Comparison of ENCODE assay signal across 8 mouse cellular contexts in the genomic region with DNA sequence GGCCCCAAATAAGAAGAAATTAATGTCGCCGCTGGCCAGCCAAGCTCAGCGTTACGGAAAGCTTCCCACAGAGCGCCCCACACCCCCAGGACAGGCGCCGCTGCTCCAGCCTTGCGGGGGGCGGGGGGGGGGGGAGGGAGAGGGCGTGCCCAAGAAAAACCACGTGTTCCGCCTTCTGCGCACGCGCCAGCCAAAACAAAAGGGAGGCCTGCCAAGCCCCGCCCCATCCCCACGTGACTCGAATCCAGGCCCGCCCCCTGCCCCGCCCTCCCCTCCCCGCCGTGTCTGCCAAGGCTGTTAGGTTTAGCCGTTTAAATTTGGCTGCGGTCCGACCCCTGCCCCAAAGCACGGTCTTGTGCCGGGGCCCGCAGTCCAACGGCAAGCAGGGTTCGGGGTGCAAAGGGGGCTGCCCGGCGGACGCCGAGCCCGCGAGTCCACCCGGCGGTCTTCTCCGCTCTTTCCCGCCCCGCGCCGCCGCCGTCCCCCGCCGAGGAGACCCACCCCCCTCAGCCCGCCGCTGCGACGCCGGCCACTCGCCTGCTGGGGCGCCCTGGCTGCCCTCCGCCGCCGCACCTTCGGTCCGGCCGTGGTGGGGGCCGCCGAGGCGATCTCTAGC. TPM values are rescaled to one million over a fixed set of nuclear protein-coding genes. Genes with fewer than 3 reads are reported as not detected.
DNase-seq lines count a peak whose midpoint lies in the region; ATAC-seq and TF ChIP-seq lines count a peak whose summit lies in the region.

No protein-coding gene starts in this region.

- H3K79me2 ChIP-seq in macrophage (ENCODE audit: inconsistent target): peaks cover 39% of the 10 kb centered on the region

- H3K9me3 ChIP-seq in hindbrain, postnatal 0 days (ENCODE audit: low read length): no peaks in the 10 kb centered on the region

- peaks cover 3% of the 10 kb centered on the region; the same call in 1 of the 2 replicates for H3K4me1 ChIP-seq in hindbrain, postnatal 0 days (ENCODE audit: insufficient read depth, low read length)

- peak overlapping the region; percentile 94 for H3K9ac ChIP-seq in hindbrain, postnatal 0 days (replicated peaks; ENCODE audit: low read length)

- H3K27ac ChIP-seq in hindbrain, postnatal 0 days: peak overlapping the region; percentile 95
- H3K27ac ChIP-seq in left cerebral cortex, adult 2 months: peak overlapping the region; percentile 97
- H3K27ac ChIP-seq in macrophage: peak overlapping the region; percentile 93

- WGBS in hindbrain, postnatal 0 days: 0% methylated on average over 48 of the region's 63 CpGs
- WGBS in macrophage (ENCODE audit: missing documents): 2% methylated on average over 41 of the region's 63 CpGs

- no peaks in the 10 kb centered on the region for H3K36me3 ChIP-seq in hindbrain, postnatal 0 days (ENCODE audit: insufficient read depth, low read length)
- no peaks in the 10 kb centered on the region for H3K36me3 ChIP-seq in macrophage (ENCODE audit: inconsistent target)

- TF ChIP-seq CTCF in hindbrain, postnatal 0 days (IDR thresholded peaks at IDR 0.05; ENCODE audit: low read depth): no peak
- TF ChIP-seq CTCF in left cerebral cortex, adult 2 months (IDR thresholded peaks at IDR 0.05): no peak; the same call in 1 of the 2 replicates

- H3K27me3 ChIP-seq in hindbrain, postnatal 0 days (ENCODE audit: insufficient read depth, low read length): no peaks in the 10 kb centered on the region

- intact Hi-C loops in left cerebral cortex, adult 2 months (cut with DNase I): loop anchor here (1.0 to 10.0 kb wide), 5 partner anchors 46 to 1282 kb away; a partner anchor contains a TSS

- peak; percentile 90 for ATAC-seq in hindbrain, postnatal 0 days

- DNase-seq in ZHBTc4 (ENCODE audit: low read depth, low spot score): peak; percentile 92
- peak; percentile 98 to 99 for DNase-seq in cerebellum, postnatal 4 days (ENCODE audit: low spot score in 2 of 2)
- DNase-seq in gastrocnemius, adult 18-20 months (ENCODE audit: low spot score): peak; percentile 92
- DNase-seq in hindbrain, postnatal 0 days (ENCODE audit: low spot score): peak; percentile 96
- peak; percentile 93 to 97 for DNase-seq in left cerebral cortex, adult 2 months (ENCODE audit: extremely low spot score in 1 of 2, low spot score in 2 of 2)
- peak; percentile 91 for DNase-seq in retina, postnatal 7 days (ENCODE audit: low read depth, low spot score)
- DNase-seq in urinary bladder, adult 18-20 months (ENCODE audit: low spot score in 2 of 2): peak; percentile 86 to 91

- peak overlapping the region; percentile 61 for H3K4me3 ChIP-seq in hindbrain, postnatal 0 days (ENCODE audit: low read length)
- peak overlapping the region; percentile 83 for H3K4me3 ChIP-seq in left cerebral cortex, adult 2 months
- H3K4me3 ChIP-seq in macrophage (ENCODE audit: inconsistent target): peak overlapping the region; percentile 80

- peak overlapping the region; percentile 75 for H3K4me2 ChIP-seq in hindbrain, postnatal 0 days (ENCODE audit: low read depth, low read length)

RNA-seq across cellular contexts. Expression of a gene that starts 0.4 kb away (rescaled TPM):
- 10 to 100 TPM; 20.5 to 21.0 TPM for total RNA-seq in gastrocnemius, adult 18-20 months (2021)
- total RNA-seq in hindbrain, postnatal 0 days (2014; rRNA removed): 16.4 and 19.3 TPM in 2 replicates
- 10.1 and 10.6 TPM in 2 replicates for polyA plus RNA-seq in hindbrain, postnatal 0 days (2015; fragmentation: Nextera tagmentation; extraction: Ambion mirVana)
- total RNA-seq in left cerebral cortex, adult 2 months (2021): 10 to 100 TPM; 17.2 to 19.5 TPM
- total RNA-seq in macrophage (2018; cell fraction: chromatin; rRNA removed): 100 to 1,000 TPM in 2 of 26 experiments, 10 to 100 TPM in 24; 29.7 to 121 (median 65.0) TPM
- 10 to 100 TPM in 12 of 26 experiments, 1 to 10 TPM in 14; 7.8 to 15.5 (median 9.7) TPM for total RNA-seq in macrophage (2018; cell fraction: cytosol; rRNA removed)
- total RNA-seq in macrophage (2018; cell fraction: nucleus; rRNA removed): 10 to 100 TPM; 23.8 to 92.7 (median 44.0) TPM
- polyA plus RNA-seq in macrophage (2018): 5.3 to 8.0 TPM (median 7.3 TPM) in 3 replicates

RNA-seq across cellular contexts. Expression of a gene that starts 46.1 kb away (rescaled TPM):
- 100 to 1,000 TPM; 261 to 305 TPM for total RNA-seq in gastrocnemius, adult 18-20 months (2021)
- total RNA-seq in hindbrain, postnatal 0 days (2014; rRNA removed): 7.5 and 7.8 TPM in 2 replicates
- 96.9 and 111 TPM in 2 replicates for polyA plus RNA-seq in hindbrain, postnatal 0 days (2015; fragmentation: Nextera tagmentation; extraction: Ambion mirVana)
- total RNA-seq in left cerebral cortex, adult 2 months (2021): 10 to 100 TPM; 28.8 to 32.4 TPM
- 10 to 100 TPM; 15.7 to 81.6 (median 35.8) TPM for total RNA-seq in macrophage (2018; cell fraction: chromatin; rRNA removed)
- total RNA-seq in macrophage (2018; cell fraction: cytosol; rRNA removed): 100 to 1,000 TPM in 9 of 26 experiments, 10 to 100 TPM in 17; 65.9 to 115 (median 83.6) TPM
- total RNA-seq in macrophage (2018; cell fraction: nucleus; rRNA removed): 10 to 100 TPM; 23.6 to 58.6 (median 37.3) TPM
- 68.1 to 167 TPM (median 89.3 TPM) in 3 replicates for polyA plus RNA-seq in macrophage (2018)

Comparison
In these comparisons a context has a peak if more than half of its experiments do, and no peak if none do; other contexts are left out.
1. Peak in every context shown above with its lines: DNase-seq, ATAC-seq, H3K4me3 ChIP-seq and H3K27ac ChIP-seq.
2. RNA of a gene that starts 46.1 kb away (total RNA-seq): 261 to 305 TPM in gastrocnemius, adult 18-20 months; 28.8 to 32.4 TPM in left cerebral cortex, adult 2 months and 7.5 to 7.8 TPM in hindbrain, postnatal 0 days; every median in the first group is over 4 times any median in the second.